Mouse (Mus musculus): Measurements from ENCODE around the gene Actr5. TPM values are rescaled to one million over a fixed set of nuclear protein-coding genes. Genes with fewer than 3 reads are reported as not detected.
A peak's percentile ranks its signal among the peaks of the same experiment; 100 is the strongest.

Actr5 gene
- polyA plus RNA-seq (2012; rRNA removed): 5.5 and 7.7 TPM in 2 replicates

GRCm38 (mm10) chr2:158624718-158625222, at the start of gene Actr5:
Gene Actr5 (plus strand): TSS chr2:158624888.
- Histone ChIP-seq H3K4me1 (ENCODE audit: control insufficient read depth, insufficient read depth, insufficient read length, low read length) (no peaks in the 10 kb centered on the region; the same call in 1 of the 2 replicates), H3K36me3 (ENCODE audit: control insufficient read depth, insufficient read depth, low read length) (peaks cover 17% of the 10 kb centered on the region), H3K4me3 (ENCODE audit: low read depth, low read length) (peak within 1 kb of the TSS; percentile 84), H3K27ac (ENCODE audit: insufficient read depth, low read depth, low read length) (peak within 1 kb of the TSS; percentile 88), H3K27me3 (ENCODE audit: control insufficient read depth, insufficient read depth, low read length) (peaks cover 2% of the 10 kb centered on the region)
- TF ChIP-seq CTCF (IDR thresholded peaks at IDR 0.05; ENCODE audit: extremely low read depth, insufficient read length, insufficient replicate concordance, low read depth, low read length) (0 out of 2 replicates have a peak, but pooled peaks have one; percentile 10), POLR2A (IDR thresholded peaks at IDR 0.05; ENCODE audit: low read depth, low read length) (peak; percentile 77)
- under 1% methylated on average over 39 of the region's 39 CpGs for WGBS

- H3K27me3 ChIP-seq (ENCODE audit: control insufficient read depth, insufficient read depth, low read length): no peaks in the 10 kb centered on the region
- H3K4me3 ChIP-seq (ENCODE audit: low read depth, low read length): no peak overlapping the region
- no peaks in the 10 kb centered on the region for H3K36me3 ChIP-seq (ENCODE audit: control insufficient read depth, insufficient read depth, low read length)
- H3K27ac ChIP-seq (ENCODE audit: insufficient read depth, low read depth, low read length): no peak overlapping the region
- 72% methylated on average over 4 of the region's 4 CpGs for WGBS
- no peaks in the 10 kb centered on the region for H3K4me1 ChIP-seq (ENCODE audit: control insufficient read depth, insufficient read depth, insufficient read length, low read length)
- no peak for TF ChIP-seq POLR2A (IDR thresholded peaks at IDR 0.05; ENCODE audit: low read depth, low read length)
Observed at GRCm38 (mm10) chr2:158579979-158580378, 44.7 kb upstream of the Actr5 start.

GRCm38 (mm10) chr2:158584621-158585358, 39.9 kb upstream of the Actr5 start:
- no peaks in the 10 kb centered on the region for H3K27me3 ChIP-seq (ENCODE audit: control insufficient read depth, insufficient read depth, low read length)
- no peaks in the 10 kb centered on the region for H3K36me3 ChIP-seq (ENCODE audit: control insufficient read depth, insufficient read depth, low read length)
- no peaks in the 10 kb centered on the region for H3K4me1 ChIP-seq (ENCODE audit: control insufficient read depth, insufficient read depth, insufficient read length, low read length)
- H3K4me3 ChIP-seq (ENCODE audit: low read depth, low read length): no peak overlapping the region
- TF ChIP-seq CTCF (IDR thresholded peaks at IDR 0.05; ENCODE audit: extremely low read depth, insufficient read length, insufficient replicate concordance, low read depth, low read length) (no peak), POLR2A (IDR thresholded peaks at IDR 0.05; ENCODE audit: low read depth, low read length) (no peak)
- H3K27ac ChIP-seq (ENCODE audit: insufficient read depth, low read depth, low read length): no peak overlapping the region
- 6% methylated on average over 12 of the region's 12 CpGs for WGBS

GRCm38 (mm10) chr2:158588524-158589271, 36.0 kb upstream of the Actr5 start:
- TF ChIP-seq POLR2A (IDR thresholded peaks at IDR 0.05; ENCODE audit: low read depth, low read length) (no peak), CTCF (IDR thresholded peaks at IDR 0.05; ENCODE audit: extremely low read depth, insufficient read length, insufficient replicate concordance, low read depth, low read length) (no peak)
- no peak overlapping the region for H3K4me3 ChIP-seq (ENCODE audit: low read depth, low read length)
- 39% methylated on average over 8 of the region's 8 CpGs for WGBS

GRCm38 (mm10) chr2:158590495-158590894, 34.2 kb upstream of the Actr5 start:
- TF ChIP-seq POLR2A (IDR thresholded peaks at IDR 0.05; ENCODE audit: low read depth, low read length) (no peak), CTCF (IDR thresholded peaks at IDR 0.05; ENCODE audit: extremely low read depth, insufficient read length, insufficient replicate concordance, low read depth, low read length) (no peak)
- no peak overlapping the region for H3K4me3 ChIP-seq (ENCODE audit: low read depth, low read length)
- no peaks in the 10 kb centered on the region for H3K27me3 ChIP-seq (ENCODE audit: control insufficient read depth, insufficient read depth, low read length)
- no peaks in the 10 kb centered on the region for H3K36me3 ChIP-seq (ENCODE audit: control insufficient read depth, insufficient read depth, low read length)
- no peaks in the 10 kb centered on the region for H3K4me1 ChIP-seq (ENCODE audit: control insufficient read depth, insufficient read depth, insufficient read length, low read length)
- H3K27ac ChIP-seq (ENCODE audit: insufficient read depth, low read depth, low read length): no peak overlapping the region
- WGBS: 41% methylated on average over 3 of the region's 3 CpGs

More at GRCm38 (mm10) chr2:158588524-158589271, 36.0 kb upstream of the Actr5 start:
- Histone ChIP-seq H3K27me3 (ENCODE audit: control insufficient read depth, insufficient read depth, low read length) (no peaks in the 10 kb centered on the region), H3K36me3 (ENCODE audit: control insufficient read depth, insufficient read depth, low read length) (no peaks in the 10 kb centered on the region), H3K27ac (ENCODE audit: insufficient read depth, low read depth, low read length) (no peak overlapping the region), H3K4me1 (ENCODE audit: control insufficient read depth, insufficient read depth, insufficient read length, low read length) (no peaks in the 10 kb centered on the region)

- no peak for TF ChIP-seq CTCF (IDR thresholded peaks at IDR 0.05; ENCODE audit: extremely low read depth, insufficient read length, insufficient replicate concordance, low read depth, low read length)
- TF ChIP-seq POLR2A (IDR thresholded peaks at IDR 0.05; ENCODE audit: low read depth, low read length): no peak
- Histone ChIP-seq H3K36me3 (ENCODE audit: control insufficient read depth, insufficient read depth, low read length) (no peaks in the 10 kb centered on the region), H3K27ac (ENCODE audit: insufficient read depth, low read depth, low read length) (no peak overlapping the region), H3K4me3 (ENCODE audit: low read depth, low read length) (no peak overlapping the region), H3K4me1 (ENCODE audit: control insufficient read depth, insufficient read depth, insufficient read length, low read length) (no peaks in the 10 kb centered on the region), H3K27me3 (ENCODE audit: control insufficient read depth, insufficient read depth, low read length) (no peaks in the 10 kb centered on the region)
- 64% methylated on average over 5 of the region's 5 CpGs for WGBS
Observed at GRCm38 (mm10) chr2:158591286-158591685, 33.4 kb upstream of the Actr5 start.

GRCm38 (mm10) chr2:158593371-158593770, 31.3 kb upstream of the Actr5 start:
- Histone ChIP-seq H3K27ac (ENCODE audit: insufficient read depth, low read depth, low read length) (no peak overlapping the region), H3K4me1 (ENCODE audit: control insufficient read depth, insufficient read depth, insufficient read length, low read length) (no peaks in the 10 kb centered on the region), H3K27me3 (ENCODE audit: control insufficient read depth, insufficient read depth, low read length) (no peaks in the 10 kb centered on the region), H3K36me3 (ENCODE audit: control insufficient read depth, insufficient read depth, low read length) (no peaks in the 10 kb centered on the region), H3K4me3 (ENCODE audit: low read depth, low read length) (no peak overlapping the region)
- TF ChIP-seq POLR2A (IDR thresholded peaks at IDR 0.05; ENCODE audit: low read depth, low read length): no peak
- TF ChIP-seq CTCF (IDR thresholded peaks at IDR 0.05; ENCODE audit: extremely low read depth, insufficient read length, insufficient replicate concordance, low read depth, low read length): no peak
- WGBS: 72% methylated on average over 4 of the region's 4 CpGs
